Mouse (Mus musculus) MEL-GATA-1-ER (cell line): ENCODE results near the gene Cpne5.
A peak's percentile ranks its signal among the peaks of the same experiment; 100 is the strongest.
"Not testable (repeated sequence)": the region's sequence is repeated elsewhere in the genome, so short reads cannot be mapped to it uniquely, and the experiment has no call there.

Experiments used
- DNase-seq: peaks from one replicate; pipeline ENCODE4 v3.0.0-alpha.2; 2012; ENCODE audit warnings: low read depth; ENCODE audit errors: extremely low read depth

Gene Cpne5

GRCm38 (mm10) chr17:29257001-29257511, 19.1 kb upstream of the Cpne5 start:
- DNase-seq: no peak

DNA sequence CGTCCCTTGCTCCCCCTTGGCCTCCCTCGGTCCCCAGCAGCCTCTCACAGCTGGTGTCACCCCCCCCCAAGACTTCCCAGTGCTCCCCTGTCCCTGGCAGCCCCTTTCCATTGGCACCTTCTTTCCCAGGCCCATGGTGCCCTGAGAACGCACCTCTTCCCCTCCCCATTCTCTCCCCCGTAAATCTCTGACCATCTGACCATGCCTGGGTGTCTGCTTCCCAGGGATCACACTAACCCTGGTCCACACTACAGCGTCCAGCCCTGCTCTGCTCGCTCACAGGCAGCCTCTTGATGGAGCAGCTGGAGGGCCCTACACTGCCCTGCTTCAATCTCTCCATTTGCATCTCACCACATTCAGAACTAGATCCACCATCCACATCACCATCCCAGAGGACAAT, 18.5 kb upstream of the Cpne5 start:
- no peak for DNase-seq

DNA sequence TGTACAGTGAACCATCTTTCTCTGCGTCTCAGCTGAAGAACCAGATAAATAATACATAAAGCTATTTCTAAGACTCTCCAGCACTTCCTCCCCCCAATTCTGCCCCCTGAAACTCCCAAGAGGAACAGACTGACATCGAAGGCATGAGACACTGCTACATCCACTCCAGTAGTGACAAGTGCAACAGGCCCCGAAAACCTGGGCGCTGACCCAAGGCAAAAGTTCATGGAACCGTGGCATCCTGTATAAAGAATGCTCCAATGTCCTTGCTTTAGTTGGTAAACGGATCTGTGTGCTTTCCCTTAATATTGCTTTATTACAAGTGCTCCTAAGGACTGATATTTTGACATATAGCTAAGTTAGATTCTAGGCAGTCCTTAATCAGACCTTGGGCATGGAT, 16.8 kb upstream of the Cpne5 start:
- DNase-seq: not testable (repeated sequence)

DNA sequence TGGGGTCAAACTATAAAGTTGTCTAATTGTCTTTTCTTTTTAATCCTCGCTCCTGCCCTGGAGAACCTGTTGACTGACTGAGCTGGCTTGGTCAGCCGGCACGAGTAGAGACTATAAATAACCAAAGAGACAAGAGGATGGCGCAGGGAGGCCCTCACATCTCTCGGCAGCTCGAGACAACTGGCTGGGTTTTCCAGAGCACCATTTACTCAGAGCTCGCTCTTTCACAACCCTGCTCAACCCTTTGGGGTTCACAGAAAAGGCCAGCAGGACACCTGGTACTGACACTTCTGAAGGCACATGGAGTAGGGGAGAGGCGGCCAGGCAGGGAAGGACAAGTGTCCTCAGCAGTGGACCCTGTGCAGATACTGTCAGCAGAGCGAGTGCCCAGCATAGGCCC, 15.7 kb upstream of the Cpne5 start:
- DNase-seq: no peak

- no peak for DNase-seq
Observed at GRCm38 (mm10) chr17:29253236-29253635, 15.3 kb upstream of the Cpne5 start.

- DNase-seq: no peak
Observed at GRCm38 (mm10) chr17:29251608-29252390, 13.8 kb upstream of the Cpne5 start.

DNA sequence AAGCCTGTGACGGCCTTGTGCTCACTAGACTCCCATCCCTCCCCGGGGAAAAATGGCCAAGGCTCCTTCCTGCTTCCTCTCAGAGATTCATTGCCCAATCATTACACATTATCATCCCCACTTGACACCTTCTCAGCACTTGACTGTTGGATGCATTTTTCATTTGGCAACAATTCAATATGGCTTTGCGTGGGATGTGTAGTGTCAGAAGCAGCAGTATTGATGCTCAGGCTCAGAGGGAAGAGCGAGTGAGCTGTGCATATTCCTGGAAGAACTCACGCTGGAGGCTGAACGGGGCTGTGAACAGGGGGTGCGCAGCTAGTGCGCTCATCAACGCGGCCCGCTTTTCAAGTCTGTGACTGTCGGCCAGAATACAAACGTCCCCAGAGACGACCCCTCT, 13.0 kb upstream of the Cpne5 start:
- not testable (repeated sequence) for DNase-seq

GRCm38 (mm10) chr17:29249512-29249911, 11.5 kb upstream of the Cpne5 start:
- DNase-seq: no peak

DNA sequence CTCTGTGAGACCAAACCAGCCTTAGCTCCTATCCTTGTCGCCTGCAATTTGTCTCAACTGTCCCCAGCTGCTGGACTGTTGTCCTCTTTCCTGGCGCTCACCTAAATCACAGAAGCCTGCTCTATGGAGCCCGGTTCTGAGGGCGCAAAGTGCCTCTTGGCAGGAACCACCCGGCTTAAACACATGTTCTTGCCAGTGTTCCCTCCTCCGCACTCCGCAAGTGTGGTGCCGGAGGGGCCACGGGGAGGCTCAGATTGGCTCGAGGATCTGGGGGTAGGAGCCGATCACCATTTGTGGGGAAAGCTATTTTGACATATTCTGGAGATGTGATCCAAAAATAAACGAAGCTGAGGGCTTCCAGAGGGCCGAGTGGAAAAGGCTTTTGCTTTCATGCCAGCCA, 9.9 kb upstream of the Cpne5 start:
- DNase-seq: no peak

- DNase-seq: peak; percentile 69
Observed at GRCm38 (mm10) chr17:29246602-29247001, 8.6 kb upstream of the Cpne5 start.

GRCm38 (mm10) chr17:29245725-29246124, 7.8 kb upstream of the Cpne5 start:
- peak; percentile 69 for DNase-seq

DNA sequence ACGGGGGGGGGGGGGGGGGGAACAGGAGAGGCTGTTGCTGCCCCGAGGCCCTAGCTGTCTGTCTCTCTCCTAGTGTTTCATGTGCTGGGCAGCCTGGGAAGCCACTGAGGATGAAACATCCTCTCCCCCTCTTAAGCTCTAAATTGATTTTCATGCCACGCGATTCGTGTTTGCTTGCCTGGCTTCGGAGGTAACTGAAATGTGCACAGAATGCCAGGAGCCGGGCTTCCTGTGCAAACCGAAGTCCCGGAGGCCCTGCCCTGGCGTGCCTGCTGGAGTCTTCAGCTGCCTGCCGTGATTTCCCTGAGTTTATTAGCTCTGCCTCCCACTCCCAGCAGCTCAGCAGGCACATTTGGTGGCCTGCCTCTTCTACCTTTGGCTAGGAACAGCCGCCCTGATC, 6.9 kb upstream of the Cpne5 start:
- DNase-seq: no peak

DNA sequence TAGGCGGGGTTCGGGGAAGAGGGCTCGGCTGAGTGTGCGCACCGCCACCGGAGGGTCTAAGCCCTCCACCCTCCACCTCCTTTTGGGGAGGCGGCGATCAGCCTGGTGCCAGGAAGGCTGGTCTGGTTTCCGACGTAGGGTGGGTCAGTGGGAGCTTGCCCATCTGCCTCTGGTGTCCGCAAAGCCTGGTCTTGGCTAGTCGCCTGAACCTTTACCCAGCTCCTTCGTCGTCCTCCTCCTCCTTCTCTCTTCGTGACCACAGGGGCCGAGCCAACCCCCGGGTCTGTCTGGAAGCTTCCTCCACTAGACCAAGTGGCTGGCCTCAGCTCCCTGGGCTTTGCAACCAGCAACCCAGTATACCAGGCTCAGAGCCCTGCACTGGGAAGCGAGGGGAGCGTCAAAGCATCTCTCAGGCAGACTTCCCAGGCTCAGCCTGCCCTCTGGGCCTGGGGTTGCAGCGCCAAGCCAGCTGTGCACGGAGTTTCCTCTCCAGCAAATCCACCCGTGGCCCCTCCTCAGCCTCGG, 516 bp upstream of the Cpne5 start:
- DNase-seq: no peak

GRCm38 (mm10) chr17:29237267-29237771, 648 bp downstream of the Cpne5 start:
- no peak for DNase-seq

- DNase-seq: no peak
Observed at GRCm38 (mm10) chr17:29236111-29236510, 1.9 kb downstream of the Cpne5 start.

DNA sequence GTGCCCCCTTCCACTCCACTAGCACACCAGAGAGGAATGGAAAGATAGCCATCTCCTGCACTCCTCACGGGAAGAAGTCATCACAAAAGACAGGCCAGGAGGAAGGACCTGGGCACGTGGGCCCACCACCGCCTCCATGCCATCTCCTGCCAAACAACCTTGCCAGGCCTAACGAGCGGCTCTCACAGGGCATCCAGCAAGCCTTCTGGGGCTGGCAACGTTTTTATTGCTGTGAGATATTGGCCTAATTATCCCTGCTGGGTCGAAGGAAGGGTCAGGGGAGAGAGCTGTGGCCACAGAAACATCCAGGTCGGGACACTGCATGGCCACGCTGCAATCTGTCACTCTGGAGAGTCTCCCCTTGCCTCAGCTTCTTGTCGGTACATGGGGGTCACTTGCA, 6.9 kb downstream of the Cpne5 start:
- DNase-seq: no peak

DNA sequence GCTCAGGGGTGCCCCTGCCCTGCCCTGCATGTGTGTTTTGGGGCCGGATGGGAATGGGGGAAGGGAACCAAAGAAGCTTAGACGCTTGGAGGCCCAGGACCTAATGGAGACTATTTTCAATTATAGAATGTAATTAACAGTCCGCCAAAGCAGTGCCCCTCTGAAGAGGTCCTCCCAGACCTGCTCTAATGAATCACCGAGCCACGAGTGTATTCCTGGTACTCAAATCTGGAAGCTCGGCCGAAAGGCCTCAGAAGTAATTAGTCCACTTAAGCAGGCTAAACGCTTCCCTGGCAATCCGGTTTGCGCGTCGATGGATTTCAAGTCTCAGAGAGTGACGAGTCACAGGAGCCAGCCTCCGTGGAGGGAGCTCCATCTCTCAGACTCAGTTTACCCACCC, 17.3 kb downstream of the Cpne5 start:
- no peak for DNase-seq

- DNase-seq: no peak
Observed at GRCm38 (mm10) chr17:29218017-29218416, 19.9 kb downstream of the Cpne5 start.

- DNase-seq: no peak
Observed at GRCm38 (mm10) chr17:29216078-29216477, 21.9 kb downstream of the Cpne5 start.

- DNase-seq: no peak
Observed at GRCm38 (mm10) chr17:29214655-29215054, 23.3 kb downstream of the Cpne5 start.

DNA sequence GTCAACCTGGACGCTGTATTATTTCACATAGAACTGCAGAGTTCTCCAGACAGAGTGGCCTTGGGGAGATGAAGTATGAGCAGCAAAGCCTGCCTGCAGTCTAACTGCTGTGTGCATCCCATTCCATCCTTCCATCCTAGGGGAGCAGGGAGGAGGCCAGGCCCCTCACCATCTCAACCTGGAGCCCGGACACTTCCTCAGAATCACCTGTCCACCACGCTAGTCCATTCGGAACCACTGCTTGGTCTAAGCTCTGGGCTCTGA, 23.8 kb downstream of the Cpne5 start:
- no peak for DNase-seq

DNA sequence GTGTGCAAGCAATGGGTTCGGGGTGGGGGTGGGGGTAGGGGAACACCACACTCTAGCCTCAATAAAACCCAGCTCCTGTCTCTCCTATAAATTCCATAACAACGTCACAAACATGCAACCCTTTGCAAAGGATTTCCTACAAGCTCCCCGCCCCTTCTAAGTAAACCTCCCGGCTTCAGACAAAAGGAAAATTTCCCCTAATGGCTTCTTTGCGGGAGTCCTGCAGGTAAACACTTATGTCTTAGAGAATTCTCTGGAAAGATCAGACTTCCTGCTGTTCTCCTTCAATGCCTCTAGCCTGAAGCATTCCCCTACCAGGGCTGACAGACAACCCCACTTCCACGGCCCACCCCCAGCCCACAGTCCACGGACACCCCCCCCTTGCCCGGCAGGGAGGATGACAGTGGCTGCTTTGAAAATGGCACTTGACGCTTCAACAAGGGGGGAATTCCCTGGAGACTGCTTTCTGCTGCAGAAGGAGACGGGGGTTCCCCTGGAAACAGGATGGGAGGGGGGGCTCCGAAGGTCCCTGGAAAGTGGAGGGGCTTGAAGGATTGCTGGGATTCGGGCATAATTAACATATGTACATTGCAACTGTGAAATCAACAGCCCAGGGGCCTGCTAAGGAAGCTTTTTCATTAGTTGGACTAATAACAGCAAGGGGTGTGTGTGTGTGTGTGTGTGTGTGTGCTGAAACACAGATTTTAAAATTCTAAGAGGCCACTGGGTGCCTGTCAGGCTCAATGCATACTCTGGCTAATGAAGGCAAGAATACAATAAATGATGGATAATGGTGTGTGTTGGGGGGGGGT, 24.4 kb downstream of the Cpne5 start:
- DNase-seq: no peak
